Mouse (Mus musculus) megakaryocyte, embryonic 14.5 days (primary cell): ENCODE data around the gene Inpp5k. TPM values are rescaled to one million over a fixed set of nuclear protein-coding genes. Genes with fewer than 3 reads are reported as not detected.
A peak's percentile ranks its signal among the peaks of the same experiment; 100 is the strongest.

Experiments used
- H3K27me3 ChIP-seq: replicated peaks from 2 replicates; pipeline ENCODE3; 2012; ENCODE audit warnings: inconsistent platforms
- H3K36me3 ChIP-seq: replicated peaks from 2 replicates; pipeline ENCODE3; 2012; ENCODE audit warnings: low read length, inconsistent platforms, mixed read lengths
- H3K4me1 ChIP-seq: 2 replicates; pipeline ENCODE4 v1.6.1; 2012; ENCODE audit warnings: inconsistent platforms
- H3K4me3 ChIP-seq: replicated peaks from 2 replicates; pipeline ENCODE3; 2012; ENCODE audit warnings: moderate library complexity, mild to moderate bottlenecking, inconsistent platforms
- H3K9me3 ChIP-seq: 2 replicates; pipeline ENCODE4 v1.6.1; 2012; ENCODE audit warnings: inconsistent platforms
- FLI1 ChIP-seq: IDR thresholded peaks from 2 replicates; pipeline ENCODE4 v1.6.1; 2012; ENCODE audit warnings: low read length, inconsistent platforms, mixed read lengths
- GATA1 ChIP-seq: IDR thresholded peaks from 3 replicates; pipeline ENCODE4 v1.6.1; 2012; ENCODE audit warnings: mixed read lengths, low read length, inconsistent platforms, borderline replicate concordance
- polyA plus RNA-seq: library from polyadenylated mRNA; stranded (reverse); fragments of >175 nt; gene quantifications from 2 replicates; pipeline ENCODE4 v1.2.3, GENCODE M21; 2012; ENCODE audit warnings: low replicate concordance; ENCODE audit not compliant: insufficient read depth

Inpp5k gene
- 38.5 and 43.3 TPM in 2 replicates for polyA plus RNA-seq

DNA sequence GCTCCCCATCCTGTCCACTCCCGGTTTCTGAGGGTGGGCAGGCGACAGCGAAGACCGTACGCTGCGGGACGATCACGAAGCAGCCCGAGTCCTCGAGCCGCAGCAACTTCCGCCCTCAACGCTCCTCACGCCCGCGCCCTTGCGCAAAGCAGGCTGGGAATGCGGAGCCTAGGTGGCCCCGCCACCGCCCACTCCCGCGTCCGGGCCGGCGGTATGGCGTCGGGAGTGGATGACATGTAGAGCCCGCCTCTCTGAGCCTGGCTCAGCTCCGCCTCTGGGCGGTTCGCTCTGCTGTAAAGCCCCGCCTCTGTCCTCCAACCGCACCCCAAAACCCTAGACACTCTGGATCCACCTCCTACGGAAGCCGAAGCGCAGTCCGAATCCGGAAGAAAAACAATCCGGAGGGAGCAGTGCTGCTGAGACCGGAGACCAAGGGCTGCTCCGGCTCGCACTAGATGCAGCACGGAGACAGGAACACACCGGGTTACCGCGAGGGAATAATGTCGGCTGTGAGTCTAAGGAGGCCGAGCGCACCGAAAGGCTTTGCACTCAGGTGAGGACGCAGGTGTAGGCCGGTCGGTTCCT is at the start of gene Inpp5k:
Gene Inpp5k, plus strand, starts transcription at position 344 of the 585 bp plus-strand sequence.
- H3K9me3 ChIP-seq, result no peaks in the 10 kb centered on the region
- H3K4me1 ChIP-seq, result peaks cover 46% of the 10 kb centered on the region
- no peaks in the 10 kb centered on the region for H3K27me3 ChIP-seq
- peaks cover 72% of the 10 kb centered on the region for H3K36me3 ChIP-seq
- TF ChIP-seq GATA1 (no peak), FLI1 (no peak)
- peak within 1 kb of the TSS; percentile 98 for H3K4me3 ChIP-seq

DNA sequence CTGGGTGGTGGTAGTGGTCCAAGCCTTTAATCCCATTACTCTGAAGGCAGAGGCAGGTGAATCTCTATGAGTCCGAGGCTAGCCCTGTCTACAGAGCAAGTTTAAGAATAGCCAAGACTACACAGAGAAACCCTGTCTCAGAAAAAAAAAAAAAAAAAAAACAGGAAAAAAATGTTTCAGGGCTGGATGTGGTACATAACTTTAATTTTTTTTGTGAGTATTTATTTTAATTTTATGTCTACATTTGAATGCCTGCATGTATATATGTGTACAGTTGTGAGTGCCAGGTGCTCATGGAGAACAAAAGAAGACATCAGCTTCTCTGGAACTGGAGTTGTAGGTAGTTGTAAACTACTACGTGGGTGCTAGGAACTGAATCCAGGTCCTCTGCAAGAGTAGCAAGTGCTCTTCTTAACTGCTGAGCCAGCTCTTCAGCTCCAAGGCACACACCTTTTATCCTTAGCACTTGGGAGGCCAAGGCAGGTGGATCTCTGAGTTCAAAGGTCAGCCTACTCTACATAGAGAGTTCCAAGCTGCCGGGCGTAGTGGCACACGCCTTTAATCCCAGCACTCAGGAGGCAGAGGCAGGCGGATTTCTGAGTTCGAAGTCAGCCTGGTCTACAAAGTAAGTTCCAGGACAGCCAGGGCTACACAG is 49.2 kb upstream of the Inpp5k start:
- Histone ChIP-seq H3K27me3 (peaks cover 3% of the 10 kb centered on the region), H3K9me3 (no peaks in the 10 kb centered on the region), H3K4me3 (no peak overlapping the region), H3K36me3 (peaks cover 8% of the 10 kb centered on the region), H3K4me1 (peaks cover 26% of the 10 kb centered on the region)
- TF ChIP-seq FLI1 (no peak), GATA1 (no peak)

DNA sequence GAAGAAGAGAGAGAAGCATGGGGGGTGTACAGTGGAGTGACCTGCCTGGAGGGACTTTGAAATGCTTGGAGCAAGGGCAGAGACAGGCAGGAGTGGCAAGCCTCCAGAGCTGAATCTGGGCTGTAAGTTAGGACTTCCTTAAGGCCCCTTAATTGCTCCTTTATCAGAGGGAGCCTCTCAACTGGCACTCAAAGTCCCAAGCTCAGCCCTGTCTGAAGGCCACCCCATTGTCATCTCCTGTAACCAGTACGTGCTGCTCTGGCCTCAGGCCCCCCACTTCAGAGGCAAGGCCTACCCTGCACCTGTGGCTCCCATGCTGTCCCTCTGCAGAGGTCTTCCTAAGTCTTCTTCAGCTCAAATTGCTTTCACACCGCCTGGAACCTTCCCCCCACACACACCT is 47.3 kb upstream of the Inpp5k start:
- Histone ChIP-seq H3K4me3 (no peak overlapping the region), H3K4me1 (peaks cover 38% of the 10 kb centered on the region), H3K36me3 (peaks cover 3% of the 10 kb centered on the region), H3K9me3 (no peaks in the 10 kb centered on the region), H3K27me3 (peaks cover 2% of the 10 kb centered on the region)
- TF ChIP-seq GATA1, result no peak
- no peak for TF ChIP-seq FLI1

- no peaks in the 10 kb centered on the region for H3K9me3 ChIP-seq
- TF ChIP-seq GATA1 (no peak), FLI1 (no peak)
- H3K4me1 ChIP-seq, result peaks cover 45% of the 10 kb centered on the region
- H3K27me3 ChIP-seq, result no peaks in the 10 kb centered on the region
- H3K36me3 ChIP-seq, result peaks cover 5% of the 10 kb centered on the region
- H3K4me3 ChIP-seq, result no peak overlapping the region
These were observed 45.7 kb upstream of the Inpp5k start for GRCm38 (mm10) chr11:75585061-75585460.

- Histone ChIP-seq H3K36me3 (peaks cover 13% of the 10 kb centered on the region), H3K4me1 (peaks cover 52% of the 10 kb centered on the region), H3K27me3 (no peaks in the 10 kb centered on the region), H3K4me3 (no peak overlapping the region), H3K9me3 (no peaks in the 10 kb centered on the region)
- TF ChIP-seq FLI1 (no peak), GATA1 (no peak)
These were observed 44.8 kb upstream of the Inpp5k start for GRCm38 (mm10) chr11:75585978-75586377.

DNA sequence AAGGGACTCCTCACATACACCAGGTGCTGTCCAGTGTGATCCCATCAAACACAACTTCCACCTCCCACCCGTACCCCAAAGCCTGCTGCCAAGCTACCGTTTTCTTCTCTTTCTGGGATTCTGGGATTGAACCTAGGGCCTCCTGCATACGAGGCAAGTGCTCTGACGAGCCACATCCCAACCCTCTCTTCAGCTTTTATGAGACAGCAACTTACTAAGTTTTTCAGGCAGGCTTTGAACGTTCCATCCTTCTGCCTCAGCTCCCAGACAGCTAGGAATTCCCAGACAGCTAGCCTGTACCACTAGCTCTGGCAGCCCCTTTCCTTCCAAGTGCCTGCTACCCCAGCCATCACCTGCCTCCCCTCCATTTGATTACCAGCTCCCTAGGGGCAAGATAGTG is 43.8 kb upstream of the Inpp5k start:
- peaks cover 21% of the 10 kb centered on the region for H3K36me3 ChIP-seq
- no peaks in the 10 kb centered on the region for H3K9me3 ChIP-seq
- peaks cover 61% of the 10 kb centered on the region for H3K4me1 ChIP-seq
- no peaks in the 10 kb centered on the region for H3K27me3 ChIP-seq
- no peak for TF ChIP-seq GATA1
- TF ChIP-seq FLI1, result no peak
- H3K4me3 ChIP-seq, result no peak overlapping the region

DNA sequence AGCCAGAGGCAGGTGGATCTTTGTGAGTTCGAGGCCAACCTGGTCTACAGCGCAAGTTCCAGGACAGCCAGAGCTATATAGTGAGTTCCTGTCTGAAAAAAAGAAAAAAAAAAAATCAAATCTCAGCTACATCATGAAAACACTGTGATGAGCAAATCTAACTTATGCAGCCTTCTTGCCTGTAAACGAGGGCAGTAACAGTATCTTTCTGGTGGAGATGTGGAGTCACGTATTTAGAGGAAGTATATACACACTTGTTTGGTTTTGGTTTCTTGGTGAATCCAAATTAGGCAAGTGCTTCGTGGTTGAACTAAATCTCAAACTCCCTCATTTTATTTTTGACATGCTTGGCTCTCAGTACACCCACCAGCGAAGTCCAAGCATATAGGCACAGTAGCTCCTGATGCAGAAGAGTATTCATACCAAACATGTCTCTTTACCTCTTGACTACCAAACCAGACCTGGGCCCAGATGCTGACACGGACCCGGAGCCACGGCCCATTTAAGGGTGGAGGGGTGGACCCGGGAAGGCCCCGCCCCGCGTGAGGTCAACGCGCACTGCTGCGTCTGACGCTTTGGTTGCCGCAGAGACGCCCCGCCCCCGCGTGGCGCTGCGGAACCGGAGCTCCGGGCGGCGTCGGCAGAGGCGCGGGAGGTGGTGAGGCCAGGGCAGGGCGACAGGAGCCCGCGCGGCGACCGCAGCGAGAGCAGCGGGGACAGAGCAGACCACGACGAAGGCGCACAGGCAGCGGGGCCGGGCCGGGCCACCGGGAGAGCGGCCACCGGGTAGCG is 43.1 kb upstream of the Inpp5k start, which contains the start of gene Pitpna:
Gene Pitpna, plus strand, starts transcription at position 605 of the 792 bp plus-strand sequence.
- peaks cover 29% of the 10 kb centered on the region for H3K36me3 ChIP-seq
- TF ChIP-seq GATA1, result no peak
- no peak for TF ChIP-seq FLI1
- peaks cover 69% of the 10 kb centered on the region for H3K4me1 ChIP-seq
- peak within 1 kb of the TSS; percentile 99 for H3K4me3 ChIP-seq
- no peaks in the 10 kb centered on the region for H3K9me3 ChIP-seq
- no peaks in the 10 kb centered on the region for H3K27me3 ChIP-seq

DNA sequence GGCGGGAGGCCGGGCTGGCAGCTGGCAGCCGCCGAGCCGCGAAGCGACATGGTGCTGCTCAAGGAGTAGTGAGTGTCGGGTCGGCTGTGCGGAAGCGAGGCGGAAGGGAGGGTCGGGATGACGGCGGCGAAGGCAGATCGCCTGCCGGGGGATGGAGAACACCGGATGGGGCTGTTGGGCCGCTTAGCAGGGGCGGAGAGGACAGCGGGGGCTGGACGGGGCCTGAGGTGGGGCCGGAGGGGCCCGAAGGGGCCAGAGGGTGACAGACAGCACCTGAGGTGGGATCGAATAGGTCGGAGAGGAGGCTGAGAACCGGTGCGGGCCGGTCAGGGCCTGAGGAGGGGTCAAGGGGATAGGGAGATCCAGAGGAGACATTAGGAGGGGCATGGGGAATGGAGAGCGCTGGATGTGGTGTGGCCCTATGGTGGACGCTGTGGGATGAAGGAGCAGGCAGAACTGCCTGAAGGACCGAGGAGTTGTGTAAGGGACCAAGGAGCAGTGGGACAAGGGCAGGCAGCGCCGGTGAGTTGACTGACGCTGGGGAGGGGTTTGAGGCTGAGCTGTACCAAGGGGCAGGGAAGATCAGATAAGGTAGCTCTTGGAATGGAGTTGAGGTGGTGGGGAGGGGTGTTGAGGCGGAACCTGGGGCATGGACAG is 42.4 kb upstream of the Inpp5k start:
- Histone ChIP-seq H3K4me1 (peaks cover 73% of the 10 kb centered on the region), H3K36me3 (peaks cover 36% of the 10 kb centered on the region), H3K4me3 (peak overlapping the region; percentile 99), H3K27me3 (no peaks in the 10 kb centered on the region), H3K9me3 (no peaks in the 10 kb centered on the region)
- no peak for TF ChIP-seq FLI1

DNA sequence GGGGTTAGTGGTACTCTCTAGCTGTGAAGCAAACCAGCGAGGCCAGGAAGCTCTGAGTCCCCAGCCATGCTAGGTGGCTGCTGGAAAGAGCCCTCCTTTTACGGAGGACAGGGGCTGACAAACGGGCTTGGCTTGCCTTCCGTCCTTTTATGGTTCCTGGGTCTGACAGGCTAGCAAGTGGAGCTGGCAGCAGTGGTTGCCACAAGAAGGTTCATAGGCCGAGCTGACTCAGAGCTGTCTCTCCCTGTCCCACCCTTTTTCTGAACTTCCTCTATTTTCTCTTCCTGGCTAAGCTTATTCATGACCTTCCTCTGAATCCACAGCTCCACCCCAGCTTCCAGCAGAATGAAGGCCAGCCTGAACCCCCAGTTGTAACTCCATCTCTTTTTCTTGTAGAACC is 38.2 kb upstream of the Inpp5k start:
- Histone ChIP-seq H3K9me3 (no peaks in the 10 kb centered on the region), H3K4me3 (peak overlapping the region; percentile 86), H3K36me3 (peaks cover 76% of the 10 kb centered on the region), H3K27me3 (no peaks in the 10 kb centered on the region), H3K4me1 (peaks cover 82% of the 10 kb centered on the region)
- no peak for TF ChIP-seq FLI1
